Mouse (Mus musculus) embryonic facial prominence, embryonic 13.5 days (tissue): ENCODE measurements around the gene Olfr826. TPM values are rescaled to one million over a fixed set of nuclear protein-coding genes. Genes with fewer than 3 reads are reported as not detected.

Experiments
- polyA plus RNA-seq: library from polyadenylated mRNA; unstranded; fragments of >200 nt; fragmentation: Nextera tagmentation; extraction: Ambion mirVana; gene quantifications from 2 replicates; pipeline ENCODE4 v1.2.1, GENCODE M21; 2015

The Olfr826 gene
- polyA plus RNA-seq, 1 experiment from 2014 or later, result not detected

Other genes with a start within 250 kb of the Olfr826 start
- gene Olfr818, start 235.1 kb downstream of the Olfr826 start, polyA plus RNA-seq, result not detected in 2 replicates
- not detected in 2 replicates for gene Olfr819, start 216.9 kb downstream of the Olfr826 start, polyA plus RNA-seq
- not detected in 2 replicates for gene Olfr247, start 208.0 kb downstream of the Olfr826 start, polyA plus RNA-seq
- not detected in 2 replicates for gene Gm10310, start 199.1 kb downstream of the Olfr826 start, polyA plus RNA-seq
- not detected in 2 replicates for gene Olfr820, start 171.6 kb downstream of the Olfr826 start, polyA plus RNA-seq
- not detected in 2 replicates for gene Olfr821, start 153.8 kb downstream of the Olfr826 start, polyA plus RNA-seq
- not detected in 2 replicates for gene Olfr822, start 113.0 kb downstream of the Olfr826 start, polyA plus RNA-seq
- gene Olfr823, start 68.8 kb downstream of the Olfr826 start, polyA plus RNA-seq, result not detected in 2 replicates
- gene Olfr824, start 54.2 kb downstream of the Olfr826 start, polyA plus RNA-seq, result not detected in 2 replicates
- gene Olfr825, start 17.4 kb downstream of the Olfr826 start, polyA plus RNA-seq, result not detected in 2 replicates
- gene Olfr827, start 30.2 kb upstream of the Olfr826 start, polyA plus RNA-seq, result not detected in 2 replicates
- gene Neurod4, start 96.1 kb upstream of the Olfr826 start, polyA plus RNA-seq, result 0.10 and 0.11 TPM in 2 replicates
- gene Tespa1, start 138.7 kb upstream of the Olfr826 start, polyA plus RNA-seq, result 0.52 and 0.62 TPM in 2 replicates
- gene Vmn2r84, start 210.1 kb upstream of the Olfr826 start, polyA plus RNA-seq, result not detected in 2 replicates
- not detected in 2 replicates for gene Vmn2r85, start 245.5 kb upstream of the Olfr826 start, polyA plus RNA-seq